Mouse (Mus musculus) embryonic facial prominence, embryonic 11.5 days (tissue): ENCODE data around the gene Pibf1. TPM values are rescaled to one million over a fixed set of nuclear protein-coding genes. Genes with fewer than 3 reads are reported as not detected.

Source experiments
- ATAC-seq: fragments of 200-750 bp; cut with Nextera tagmentation; replicated peaks from 2 replicates; pipeline ENCODE4 v1.8.0; 2017; ENCODE audit warnings: low read depth; ENCODE audit not compliant: insufficient number of reproducible peaks, low FRiP score, low TSS enrichment
- DNase-seq: peaks from one replicate; pipeline ENCODE4 v3.0.0-alpha.2; 2015; ENCODE audit warnings: low spot score
- H3K27ac ChIP-seq: fragments of 300-500 bp; sonication (generic); replicated peaks from 2 replicates; pipeline ENCODE4 v1.5.1; 2014; ENCODE audit warnings: mild to moderate bottlenecking, low read depth, low read length, control low read depth
- H3K27me3 ChIP-seq: fragments of 300-500 bp; sonication (generic); 2 replicates; pipeline ENCODE4 v1.6.1; 2014; ENCODE audit warnings: mild to moderate bottlenecking, low read length, moderate library complexity, mixed read lengths; ENCODE audit not compliant: control insufficient read depth, insufficient read depth
- H3K36me3 ChIP-seq: fragments of 300-500 bp; sonication (generic); replicated peaks from 2 replicates; pipeline ENCODE4 v1.6.1; 2014; ENCODE audit warnings: low read depth, mild to moderate bottlenecking, low read length, moderate library complexity, mixed read lengths; ENCODE audit not compliant: control insufficient read depth, insufficient read depth
- H3K4me1 ChIP-seq: fragments of 300-500 bp; sonication (generic); 2 replicates; pipeline ENCODE4 v1.6.1; 2014; ENCODE audit warnings: low read length, mixed read lengths; ENCODE audit not compliant: control insufficient read depth, insufficient read depth
- H3K4me2 ChIP-seq: fragments of 300-500 bp; sonication (generic); 2 replicates; pipeline ENCODE4 v1.6.1; 2014; ENCODE audit warnings: low read depth, mild to moderate bottlenecking, control low read depth, low read length, moderate library complexity
- H3K4me3 ChIP-seq: fragments of 300-500 bp; sonication (generic); 2 replicates; pipeline ENCODE4 v1.5.1; 2014; ENCODE audit warnings: low read depth, low read length, control low read depth
- H3K9ac ChIP-seq: fragments of 300-500 bp; sonication (generic); replicated peaks from 2 replicates; pipeline ENCODE4 v1.6.1; 2014; ENCODE audit warnings: mild to moderate bottlenecking, control low read depth, low read length
- H3K9me3 ChIP-seq: fragments of 300-500 bp; sonication (generic); replicated peaks from 2 replicates; pipeline ENCODE4 v1.6.1; 2016; ENCODE audit warnings: mild to moderate bottlenecking, low read length, inconsistent platforms, mixed read lengths; ENCODE audit not compliant: control insufficient read depth
- WGBS: fragments of 180-500 bp; shearing (Covaris S2); extraction: QIAGEN DNeasy Blood & Tissue Kit; methylation state at CpG from one replicate; pipeline ENCODE4 v1.1.7; 2014; 5-methylcytosine and 5-hydroxymethylcytosine counted together
- polyA plus RNA-seq: library from polyadenylated mRNA; unstranded; fragments of >200 nt; fragmentation: Nextera tagmentation; extraction: Ambion mirVana; gene quantifications from 2 replicates; pipeline ENCODE4 v1.2.1, GENCODE M21; 2014

The Pibf1 gene
- polyA plus RNA-seq, 1 experiment from 2014 or later, result 28.1 TPM

DNA sequence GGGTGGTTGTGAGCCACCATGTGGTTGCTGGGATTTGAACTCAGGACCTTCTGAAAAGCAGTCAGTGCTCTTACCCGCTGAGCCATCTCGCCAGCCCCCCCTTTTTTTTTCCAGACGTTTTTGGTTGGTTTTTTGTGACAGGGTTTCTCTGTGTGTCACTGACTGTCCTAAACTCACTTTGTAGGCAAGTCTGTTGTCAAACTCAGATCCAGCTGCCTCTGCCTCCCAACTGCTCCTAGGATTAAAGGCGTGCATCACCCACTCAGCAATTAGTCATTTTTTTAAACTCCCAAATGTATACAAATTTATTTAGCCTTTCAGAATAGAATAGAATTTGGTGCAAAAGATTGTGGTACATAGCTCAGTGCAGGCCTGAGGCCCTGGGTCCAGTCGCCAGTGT lies 111.2 kb downstream of the Pibf1 start:
- no peak overlapping the region for H3K4me3 ChIP-seq
- no peaks in the 10 kb centered on the region for H3K27me3 ChIP-seq
- no peaks in the 10 kb centered on the region for H3K4me1 ChIP-seq
- no peak overlapping the region for H3K27ac ChIP-seq
- no peak overlapping the region for H3K4me2 ChIP-seq
- no peaks in the 10 kb centered on the region for H3K36me3 ChIP-seq
- H3K9ac ChIP-seq, result no peak overlapping the region
- DNase-seq, result no peak
- no peak for ATAC-seq
- 85% methylated on average over 5 of the region's 5 CpGs for WGBS
- H3K9me3 ChIP-seq, result no peaks in the 10 kb centered on the region

DNA sequence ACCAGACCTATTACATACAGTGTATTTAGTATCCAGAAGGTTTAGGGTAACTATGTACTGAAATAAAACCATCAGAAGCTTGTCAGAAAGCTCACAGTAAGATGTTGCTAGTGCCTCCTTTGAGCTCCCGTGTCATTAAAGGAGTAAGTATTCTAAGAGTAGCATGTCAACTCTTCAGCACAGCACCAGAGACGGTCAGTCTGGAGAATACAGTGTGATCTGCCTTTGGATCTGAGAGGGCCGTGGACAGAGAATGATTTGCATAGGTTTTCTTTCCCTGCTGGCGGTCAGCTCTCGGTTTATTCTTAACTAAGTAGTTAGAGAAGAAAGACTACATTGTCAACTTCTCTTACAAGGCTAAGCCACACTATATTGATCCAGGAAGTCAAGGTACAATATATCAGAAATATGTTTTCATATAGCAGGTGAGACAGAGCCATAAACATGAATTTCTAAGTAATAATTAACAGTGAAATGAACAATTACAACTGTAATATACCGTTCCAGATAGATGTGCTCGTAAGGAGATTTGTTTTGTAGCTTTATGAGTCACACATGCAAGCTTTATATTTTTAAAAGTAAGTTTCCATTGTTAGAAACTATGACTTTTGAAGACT lies 119.3 kb downstream of the Pibf1 start:
- Histone ChIP-seq H3K9ac (no peak overlapping the region), H3K27me3 (no peaks in the 10 kb centered on the region), H3K27ac (no peak overlapping the region), H3K9me3 (no peaks in the 10 kb centered on the region), H3K4me1 (no peaks in the 10 kb centered on the region; the same call in 1 of the 2 replicates), H3K4me3 (no peak overlapping the region), H3K36me3 (no peaks in the 10 kb centered on the region; the same call in 1 of the 2 replicates), H3K4me2 (no peak overlapping the region)
- ATAC-seq, result no peak
- DNase-seq, result no peak
- 88% methylated on average over 7 of the region's 7 CpGs for WGBS

DNA sequence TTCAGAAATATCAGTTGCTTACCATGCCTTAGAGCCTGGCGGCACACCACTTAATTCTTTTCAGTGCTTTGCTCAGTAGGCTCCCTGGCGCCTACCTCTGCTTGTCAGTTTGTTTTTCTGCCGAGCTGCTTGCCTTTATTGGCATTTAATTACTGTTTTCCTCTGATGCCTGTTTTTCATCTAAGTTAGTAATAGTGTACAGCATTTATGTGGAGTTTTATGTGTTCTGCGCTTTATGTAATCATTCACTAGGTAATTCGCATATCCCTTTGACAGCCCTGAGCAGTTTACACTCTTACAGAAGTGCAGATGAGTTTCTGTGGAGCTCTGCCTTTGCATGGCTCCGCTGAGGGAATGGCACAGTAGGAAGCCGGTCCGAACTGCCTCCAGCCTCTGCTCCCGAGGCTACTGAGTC lies 120.5 kb downstream of the Pibf1 start:
- WGBS, result 12% methylated on average over 9 of the region's 9 CpGs
- no peak overlapping the region for H3K27ac ChIP-seq
- no peaks in the 10 kb centered on the region for H3K9me3 ChIP-seq
- no peak overlapping the region for H3K4me3 ChIP-seq
- DNase-seq (peak; percentile 14), ATAC-seq (no peak)
- no peak overlapping the region for H3K4me2 ChIP-seq
- no peaks in the 10 kb centered on the region; the same call in 1 of the 2 replicates for H3K36me3 ChIP-seq
- no peaks in the 10 kb centered on the region for H3K27me3 ChIP-seq
- H3K9ac ChIP-seq, result no peak overlapping the region
- H3K4me1 ChIP-seq, result no peaks in the 10 kb centered on the region; the same call in 1 of the 2 replicates

DNA sequence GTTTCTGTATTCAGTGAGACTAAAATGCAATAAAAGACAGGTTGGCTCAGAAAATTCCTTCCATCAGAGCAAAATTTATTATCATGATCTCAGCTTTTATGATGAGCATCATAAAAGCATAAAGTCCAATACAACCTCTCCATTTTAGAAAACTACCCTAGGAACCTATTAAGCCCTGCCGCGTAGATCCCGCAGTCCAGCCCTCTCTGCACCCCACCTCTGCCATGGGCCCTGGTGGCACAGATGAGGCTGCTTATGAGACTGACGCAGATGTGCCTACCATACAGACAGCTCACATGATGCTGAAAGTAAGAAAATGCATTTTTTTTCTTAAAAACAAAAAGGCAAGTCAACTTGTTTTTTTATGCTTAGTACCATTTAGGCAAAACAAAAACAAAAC lies 126.7 kb downstream of the Pibf1 start:
- 92% methylated on average over 4 of the region's 4 CpGs for WGBS
- Histone ChIP-seq H3K27ac (no peak overlapping the region), H3K4me2 (no peak overlapping the region), H3K4me3 (no peak overlapping the region), H3K36me3 (no peaks in the 10 kb centered on the region; the same call in 1 of the 2 replicates), H3K4me1 (no peaks in the 10 kb centered on the region), H3K9ac (no peak overlapping the region), H3K9me3 (no peaks in the 10 kb centered on the region), H3K27me3 (no peaks in the 10 kb centered on the region)
- DNase-seq (no peak), ATAC-seq (no peak)

DNA sequence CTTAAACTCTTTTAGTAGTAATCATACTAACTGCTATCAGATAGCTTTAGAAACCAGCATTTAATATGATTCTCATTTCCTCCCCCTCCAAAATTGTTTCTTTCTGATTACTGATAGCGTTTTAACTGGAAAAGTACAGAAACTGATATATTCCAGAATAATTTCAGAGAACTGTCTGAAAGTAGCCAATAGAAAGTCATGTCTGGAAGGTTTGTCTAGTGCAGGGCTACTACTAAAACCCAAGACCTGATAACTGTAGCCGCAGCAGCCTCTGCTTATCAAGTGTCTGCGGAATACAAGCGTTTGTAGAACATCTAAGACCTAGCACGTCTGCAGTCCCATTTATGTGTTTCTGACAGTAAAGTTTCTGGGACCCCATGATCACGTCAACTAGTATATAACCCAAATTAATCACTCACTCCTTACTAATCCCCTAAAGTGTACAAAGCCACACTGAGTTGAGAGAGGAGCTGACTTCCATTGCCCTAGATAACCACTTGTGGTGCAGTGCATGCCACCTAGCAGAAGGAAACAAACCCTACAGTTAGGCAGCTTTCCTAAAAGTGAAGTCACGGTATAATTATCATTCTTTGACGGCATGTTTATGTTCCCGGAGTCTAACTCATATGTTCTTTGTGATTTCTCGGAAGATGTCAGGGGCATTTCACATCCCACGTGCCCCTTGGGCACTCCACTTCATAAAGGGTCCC lies 130.0 kb downstream of the Pibf1 start:
- WGBS, result 84% methylated on average over 11 of the region's 11 CpGs
- H3K4me1 ChIP-seq, result no peaks in the 10 kb centered on the region
- ATAC-seq, result no peak

DNA sequence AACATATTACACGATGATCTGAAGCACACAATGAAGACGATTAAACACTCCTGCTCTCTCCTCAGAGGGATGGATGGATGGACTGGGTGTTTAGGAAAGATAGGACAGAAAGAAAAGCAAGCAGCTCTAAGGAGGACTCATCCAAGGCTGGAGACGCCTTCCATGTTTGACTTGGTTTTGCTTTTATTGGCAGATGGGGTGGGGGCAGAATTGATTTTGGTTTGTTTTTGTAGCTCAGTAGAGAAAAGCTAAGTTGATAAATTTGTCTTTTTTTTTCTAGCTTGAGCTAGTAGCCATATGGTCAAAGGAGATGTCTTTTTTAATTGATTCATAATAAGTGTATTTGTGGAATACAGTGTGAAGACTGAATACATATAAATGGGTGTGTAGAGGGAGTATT lies 133.8 kb downstream of the Pibf1 start:
- no peak for DNase-seq
- Histone ChIP-seq H3K9ac (no peak overlapping the region), H3K27ac (no peak overlapping the region), H3K4me1 (no peaks in the 10 kb centered on the region), H3K27me3 (no peaks in the 10 kb centered on the region), H3K4me3 (no peak overlapping the region), H3K9me3 (no peaks in the 10 kb centered on the region), H3K36me3 (no peaks in the 10 kb centered on the region), H3K4me2 (no peak overlapping the region)
- no peak for ATAC-seq
- WGBS, result 92% methylated on average over 3 of the region's 3 CpGs

More for the DNA sequence above, 130.0 kb downstream of the Pibf1 start:
- no peak for DNase-seq
- H3K27ac ChIP-seq, result no peak overlapping the region
- no peak overlapping the region for H3K4me2 ChIP-seq
- no peak overlapping the region for H3K4me3 ChIP-seq
- H3K36me3 ChIP-seq, result no peaks in the 10 kb centered on the region
- H3K9ac ChIP-seq, result no peak overlapping the region
- H3K9me3 ChIP-seq, result no peaks in the 10 kb centered on the region
- H3K27me3 ChIP-seq, result no peaks in the 10 kb centered on the region

DNA sequence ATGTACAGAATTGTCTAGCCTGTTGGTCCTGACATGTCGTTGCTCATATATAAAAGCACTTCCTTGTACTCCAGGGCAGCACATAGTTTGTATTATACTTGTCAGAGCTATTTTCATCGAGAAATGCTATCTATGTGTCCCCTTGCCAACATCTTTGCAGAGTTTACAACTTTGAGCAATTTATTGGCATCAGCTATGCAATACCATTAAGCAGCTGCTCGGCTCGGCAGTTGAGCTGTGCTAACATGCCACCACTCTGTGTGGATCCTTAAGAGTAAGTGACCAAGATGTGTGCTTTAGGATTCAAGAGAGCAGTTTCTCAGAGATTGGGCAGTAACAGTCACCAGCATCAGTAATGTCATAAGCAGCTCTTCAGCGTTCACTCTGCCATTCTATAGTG lies 137.9 kb downstream of the Pibf1 start:
- 82% methylated on average over 5 of the region's 5 CpGs for WGBS
- H3K4me2 ChIP-seq, result no peak overlapping the region
- no peak for ATAC-seq

DNA sequence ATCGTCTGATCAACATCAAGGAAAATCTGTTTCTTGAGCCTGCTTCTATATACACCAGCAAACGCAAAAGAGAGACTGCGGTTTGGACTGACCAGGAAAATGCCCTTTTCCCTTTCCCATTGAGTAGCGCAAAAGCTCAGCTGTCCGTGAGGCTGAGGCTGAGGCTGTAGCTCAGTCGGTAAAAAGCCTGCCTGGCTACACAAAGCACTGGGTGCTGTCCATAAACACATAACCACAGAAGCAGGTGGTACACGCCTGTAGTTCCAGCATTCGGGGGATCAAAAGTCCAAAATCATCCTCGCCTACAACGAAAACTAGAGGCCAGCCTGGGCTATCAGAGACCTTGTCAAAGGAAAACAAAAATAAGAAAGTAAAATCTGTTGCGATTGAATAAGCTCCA lies 141.3 kb downstream of the Pibf1 start:
- Histone ChIP-seq H3K4me1 (no peaks in the 10 kb centered on the region), H3K27ac (no peak overlapping the region), H3K9me3 (no peaks in the 10 kb centered on the region), H3K4me2 (no peak overlapping the region), H3K27me3 (no peaks in the 10 kb centered on the region), H3K9ac (no peak overlapping the region), H3K36me3 (no peaks in the 10 kb centered on the region), H3K4me3 (no peak overlapping the region)
- DNase-seq, result no peak
- 84% methylated on average over 11 of the region's 11 CpGs for WGBS
- ATAC-seq, result no peak

More for the DNA sequence above, 137.9 kb downstream of the Pibf1 start:
- no peaks in the 10 kb centered on the region for H3K27me3 ChIP-seq
- no peaks in the 10 kb centered on the region for H3K4me1 ChIP-seq
- H3K9me3 ChIP-seq, result no peaks in the 10 kb centered on the region
- no peak for DNase-seq
- no peak overlapping the region for H3K9ac ChIP-seq
- H3K27ac ChIP-seq, result no peak overlapping the region
- H3K4me3 ChIP-seq, result no peak overlapping the region
- H3K36me3 ChIP-seq, result no peaks in the 10 kb centered on the region
